Mouse (Mus musculus): ENCODE measurements around the gene Rnf144b. TPM values are rescaled to one million over a fixed set of nuclear protein-coding genes. Genes with fewer than 3 reads are reported as not detected.

The Rnf144b gene
- polyA plus RNA-seq, 1 experiment: 2.4 TPM

GRCm38 (mm10) chr13:47272928-47273327 lies 150.5 kb downstream of the Rnf144b start:
- no peak overlapping the region for H3K27ac ChIP-seq (ENCODE audit: insufficient read depth, low read depth, low read length)
- H3K27me3 ChIP-seq (ENCODE audit: control insufficient read depth, insufficient read depth, low read length): no peaks in the 10 kb centered on the region
- no peaks in the 10 kb centered on the region for H3K4me1 ChIP-seq (ENCODE audit: control insufficient read depth, insufficient read depth, insufficient read length, low read length)
- H3K36me3 ChIP-seq (ENCODE audit: control insufficient read depth, insufficient read depth, low read length): no peaks in the 10 kb centered on the region
- whole genome bisulfite sequencing: 10% methylated on average over 8 of the region's 8 CpGs
- no peak for TF ChIP-seq CTCF (IDR thresholded peaks at IDR 0.05; ENCODE audit: extremely low read depth, insufficient read length, insufficient replicate concordance, low read depth, low read length)
- no peak for TF ChIP-seq POLR2A (IDR thresholded peaks at IDR 0.05; ENCODE audit: low read depth, low read length)
- H3K4me3 ChIP-seq (ENCODE audit: low read depth, low read length): no peak overlapping the region

- Histone ChIP-seq H3K4me1 (ENCODE audit: control insufficient read depth, insufficient read depth, insufficient read length, low read length) (no peaks in the 10 kb centered on the region), H3K4me3 (ENCODE audit: low read depth, low read length) (no peak overlapping the region), H3K36me3 (ENCODE audit: control insufficient read depth, insufficient read depth, low read length) (no peaks in the 10 kb centered on the region), H3K27me3 (ENCODE audit: control insufficient read depth, insufficient read depth, low read length) (no peaks in the 10 kb centered on the region), H3K27ac (ENCODE audit: insufficient read depth, low read depth, low read length) (no peak overlapping the region)
- WGBS: 16% methylated on average over 11 of the region's 11 CpGs
- no peak for TF ChIP-seq CTCF (IDR thresholded peaks at IDR 0.05; ENCODE audit: extremely low read depth, insufficient read length, insufficient replicate concordance, low read depth, low read length)
- TF ChIP-seq POLR2A (IDR thresholded peaks at IDR 0.05; ENCODE audit: low read depth, low read length): no peak
These were observed 151.0 kb downstream of the Rnf144b start for GRCm38 (mm10) chr13:47273487-47273886.

GRCm38 (mm10) chr13:47274139-47274538 lies 151.7 kb downstream of the Rnf144b start:
- TF ChIP-seq POLR2A (IDR thresholded peaks at IDR 0.05; ENCODE audit: low read depth, low read length) (no peak), CTCF (IDR thresholded peaks at IDR 0.05; ENCODE audit: extremely low read depth, insufficient read length, insufficient replicate concordance, low read depth, low read length) (no peak)
- Histone ChIP-seq H3K27ac (ENCODE audit: insufficient read depth, low read depth, low read length) (no peak overlapping the region), H3K36me3 (ENCODE audit: control insufficient read depth, insufficient read depth, low read length) (no peaks in the 10 kb centered on the region), H3K4me3 (ENCODE audit: low read depth, low read length) (no peak overlapping the region), H3K4me1 (ENCODE audit: control insufficient read depth, insufficient read depth, insufficient read length, low read length) (no peaks in the 10 kb centered on the region), H3K27me3 (ENCODE audit: control insufficient read depth, insufficient read depth, low read length) (no peaks in the 10 kb centered on the region)
- 39% methylated on average over 3 of the region's 3 CpGs for WGBS

GRCm38 (mm10) chr13:47277000-47277823 lies 154.8 kb downstream of the Rnf144b start:
- TF ChIP-seq CTCF (IDR thresholded peaks at IDR 0.05; ENCODE audit: extremely low read depth, insufficient read length, insufficient replicate concordance, low read depth, low read length) (no peak), POLR2A (IDR thresholded peaks at IDR 0.05; ENCODE audit: low read depth, low read length) (no peak)
- WGBS: 36% methylated on average over 13 of the region's 13 CpGs
- Histone ChIP-seq H3K27me3 (ENCODE audit: control insufficient read depth, insufficient read depth, low read length) (no peaks in the 10 kb centered on the region), H3K4me3 (ENCODE audit: low read depth, low read length) (no peak overlapping the region), H3K36me3 (ENCODE audit: control insufficient read depth, insufficient read depth, low read length) (no peaks in the 10 kb centered on the region), H3K4me1 (ENCODE audit: control insufficient read depth, insufficient read depth, insufficient read length, low read length) (no peaks in the 10 kb centered on the region), H3K27ac (ENCODE audit: insufficient read depth, low read depth, low read length) (no peak overlapping the region)

GRCm38 (mm10) chr13:47277824-47278290 lies 155.4 kb downstream of the Rnf144b start:
- TF ChIP-seq POLR2A (IDR thresholded peaks at IDR 0.05; ENCODE audit: low read depth, low read length): no peak
- TF ChIP-seq CTCF (IDR thresholded peaks at IDR 0.05; ENCODE audit: extremely low read depth, insufficient read length, insufficient replicate concordance, low read depth, low read length): no peak
- Histone ChIP-seq H3K36me3 (ENCODE audit: control insufficient read depth, insufficient read depth, low read length) (no peaks in the 10 kb centered on the region), H3K4me1 (ENCODE audit: control insufficient read depth, insufficient read depth, insufficient read length, low read length) (no peaks in the 10 kb centered on the region), H3K4me3 (ENCODE audit: low read depth, low read length) (no peak overlapping the region), H3K27me3 (ENCODE audit: control insufficient read depth, insufficient read depth, low read length) (no peaks in the 10 kb centered on the region), H3K27ac (ENCODE audit: insufficient read depth, low read depth, low read length) (no peak overlapping the region)
- WGBS: 26% methylated on average over 5 of the region's 5 CpGs

GRCm38 (mm10) chr13:47282221-47282620 lies 159.8 kb downstream of the Rnf144b start:
- 58% methylated on average over 3 of the region's 3 CpGs for WGBS
- Histone ChIP-seq H3K4me3 (ENCODE audit: low read depth, low read length) (no peak overlapping the region), H3K27me3 (ENCODE audit: control insufficient read depth, insufficient read depth, low read length) (no peaks in the 10 kb centered on the region), H3K36me3 (ENCODE audit: control insufficient read depth, insufficient read depth, low read length) (no peaks in the 10 kb centered on the region), H3K27ac (ENCODE audit: insufficient read depth, low read depth, low read length) (no peak overlapping the region), H3K4me1 (ENCODE audit: control insufficient read depth, insufficient read depth, insufficient read length, low read length) (no peaks in the 10 kb centered on the region)
- no peak for TF ChIP-seq CTCF (IDR thresholded peaks at IDR 0.05; ENCODE audit: extremely low read depth, insufficient read length, insufficient replicate concordance, low read depth, low read length)
- no peak for TF ChIP-seq POLR2A (IDR thresholded peaks at IDR 0.05; ENCODE audit: low read depth, low read length)

GRCm38 (mm10) chr13:47288449-47288848 lies 166.0 kb downstream of the Rnf144b start:
- 42% methylated on average over 4 of the region's 4 CpGs for WGBS
- TF ChIP-seq POLR2A (IDR thresholded peaks at IDR 0.05; ENCODE audit: low read depth, low read length) (no peak), CTCF (IDR thresholded peaks at IDR 0.05; ENCODE audit: extremely low read depth, insufficient read length, insufficient replicate concordance, low read depth, low read length) (peak; percentile 80; the same call in 1 of the 2 replicates)
- Histone ChIP-seq H3K27ac (ENCODE audit: insufficient read depth, low read depth, low read length) (no peak overlapping the region), H3K4me3 (ENCODE audit: low read depth, low read length) (no peak overlapping the region), H3K4me1 (ENCODE audit: control insufficient read depth, insufficient read depth, insufficient read length, low read length) (no peaks in the 10 kb centered on the region), H3K27me3 (ENCODE audit: control insufficient read depth, insufficient read depth, low read length) (no peaks in the 10 kb centered on the region), H3K36me3 (ENCODE audit: control insufficient read depth, insufficient read depth, low read length) (no peaks in the 10 kb centered on the region)
